Mouse (Mus musculus) midbrain, embryonic 11.5 days (tissue): ENCODE measurements at regions not wholly inside any gene's neighbourhood (a gene's known extent, or its start where the extent isn't known, plus 50 kb on each side); places are given as distances from the start of the nearest gene placed in this dataset.

Experiments used
- ATAC-seq: fragments of 200-750 bp; cut with Nextera tagmentation; 2 replicates; pipeline ENCODE4 v1.8.0; 2017; ENCODE audit warnings: moderate TSS enrichment, moderate library complexity; ENCODE audit not compliant: low FRiP score
- DNase-seq: peaks from one replicate; pipeline ENCODE4 v3.0.0; 2015; ENCODE audit warnings: low spot score; ENCODE audit errors: missing footprints
- H3K27ac ChIP-seq: fragments of 300-500 bp; sonication (generic); 2 replicates; pipeline ENCODE4 v1.5.1; 2014; ENCODE audit warnings: low read depth, low read length
- H3K27me3 ChIP-seq: fragments of 300-500 bp; sonication (generic); 2 replicates; pipeline ENCODE4 v1.6.1; 2014; ENCODE audit warnings: mild to moderate bottlenecking, low read length, moderate library complexity, mixed read lengths; ENCODE audit not compliant: control insufficient read depth, insufficient read depth
- H3K36me3 ChIP-seq: fragments of 300-500 bp; sonication (generic); 2 replicates; pipeline ENCODE4 v1.6.1; 2014; ENCODE audit warnings: mild to moderate bottlenecking, low read length, moderate library complexity, mixed read lengths; ENCODE audit not compliant: control insufficient read depth, insufficient read depth
- H3K4me1 ChIP-seq: fragments of 300-500 bp; sonication (generic); 2 replicates; pipeline ENCODE4 v1.6.1; 2014; ENCODE audit warnings: low read length; ENCODE audit not compliant: control insufficient read depth, insufficient read depth
- H3K4me2 ChIP-seq: fragments of 300-500 bp; sonication (generic); 2 replicates; pipeline ENCODE4 v1.6.1; 2014; ENCODE audit warnings: mild to moderate bottlenecking, moderate library complexity
- H3K4me3 ChIP-seq: fragments of 300-500 bp; sonication (generic); 2 replicates; pipeline ENCODE4 v1.5.1; 2014; ENCODE audit warnings: low read depth, low read length
- H3K9ac ChIP-seq: fragments of 300-500 bp; sonication (generic); 2 replicates; pipeline ENCODE4 v1.6.1; 2014; ENCODE audit warnings: low read length
- H3K9me3 ChIP-seq: fragments of 300-500 bp; sonication (generic); 2 replicates; pipeline ENCODE4 v1.6.1; 2016; ENCODE audit warnings: low read length; ENCODE audit not compliant: control insufficient read depth
- WGBS: fragments of 180-500 bp; shearing (Covaris S2); extraction: QIAGEN DNeasy Blood & Tissue Kit; methylation state at CpG from one replicate; pipeline ENCODE4 v1.1.7; 2014; 5-methylcytosine and 5-hydroxymethylcytosine counted together

DNA sequence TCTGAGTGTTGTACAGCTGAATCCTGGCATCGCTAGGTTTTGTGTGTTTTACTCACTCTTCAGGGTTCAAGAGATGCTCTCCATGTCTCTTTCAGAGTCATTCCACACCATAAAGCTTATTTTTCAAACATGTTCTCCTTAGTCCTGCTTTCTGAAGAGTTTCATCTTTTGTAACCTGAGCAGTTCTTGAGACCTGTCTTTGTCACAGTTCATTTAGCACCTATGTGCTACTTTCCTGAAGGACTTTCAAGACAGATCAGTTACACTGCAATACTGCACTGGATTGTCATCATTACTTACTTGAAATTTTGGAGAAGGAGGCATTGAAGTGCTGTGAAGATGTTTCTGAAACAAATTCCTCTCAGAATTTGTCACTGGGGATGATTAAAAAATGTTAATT, 494.7 kb upstream of the Fam98a start:
- no peak overlapping the region for H3K4me2 ChIP-seq
- H3K27ac ChIP-seq, result no peak overlapping the region
- H3K4me3 ChIP-seq, result no peak overlapping the region
- 93% methylated on average over 1 of the region's 1 CpGs for WGBS
- ATAC-seq (no peak), DNase-seq (no peak)
- H3K4me1 ChIP-seq, result no peaks in the 10 kb centered on the region
- no peak overlapping the region for H3K9ac ChIP-seq
- no peaks in the 10 kb centered on the region for H3K9me3 ChIP-seq
- no peaks in the 10 kb centered on the region for H3K27me3 ChIP-seq
- H3K36me3 ChIP-seq, result no peaks in the 10 kb centered on the region

DNA sequence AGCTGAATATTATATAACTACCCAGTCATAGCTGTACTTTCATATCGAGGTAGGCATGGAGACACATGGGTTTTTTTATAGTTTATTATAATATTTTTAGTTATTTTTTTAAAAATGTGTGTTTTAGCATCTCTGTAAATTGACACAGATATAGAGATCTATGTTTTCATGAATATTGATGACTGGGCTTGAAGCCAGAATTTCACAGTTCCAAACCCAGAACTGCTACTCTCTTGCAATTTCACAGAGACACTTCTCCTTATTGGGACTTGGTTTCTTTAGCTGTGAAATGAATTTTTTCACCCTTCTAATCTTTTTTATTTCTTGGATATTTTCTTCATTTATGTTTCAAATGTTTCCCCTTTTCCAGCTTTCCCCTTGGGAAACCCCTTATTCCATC, 481.0 kb upstream of the Fam98a start:
- Histone ChIP-seq H3K36me3 (no peaks in the 10 kb centered on the region), H3K4me1 (no peaks in the 10 kb centered on the region), H3K9ac (no peak overlapping the region), H3K4me2 (no peak overlapping the region), H3K27ac (no peak overlapping the region), H3K4me3 (no peak overlapping the region), H3K9me3 (no peaks in the 10 kb centered on the region), H3K27me3 (no peaks in the 10 kb centered on the region)
- DNase-seq (no peak), ATAC-seq (no peak)
- WGBS, result 80% methylated on average over 1 of the region's 1 CpGs

DNA sequence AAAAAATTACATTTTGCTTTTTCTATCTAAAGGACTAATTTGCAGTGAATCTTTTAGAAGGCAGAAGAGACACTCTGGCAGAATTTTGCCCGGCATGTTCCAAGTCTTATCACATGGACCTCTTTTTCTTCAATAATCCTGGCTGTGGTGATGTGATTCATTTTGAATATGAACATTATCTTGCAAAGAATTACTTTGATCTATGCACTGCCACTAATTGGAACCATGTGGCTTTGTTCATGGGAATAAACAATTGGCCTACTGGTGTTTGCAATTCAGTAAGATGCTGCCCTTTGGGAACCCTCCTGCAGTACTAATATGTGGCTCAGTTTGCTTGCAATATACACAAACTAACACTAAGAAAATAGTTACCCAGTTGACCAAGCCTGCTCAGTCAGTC, 456.3 kb upstream of the Fam98a start:
- Histone ChIP-seq H3K27ac (no peak overlapping the region), H3K4me3 (no peak overlapping the region), H3K36me3 (no peaks in the 10 kb centered on the region), H3K9me3 (no peaks in the 10 kb centered on the region), H3K27me3 (no peaks in the 10 kb centered on the region), H3K9ac (no peak overlapping the region), H3K4me2 (no peak overlapping the region), H3K4me1 (no peaks in the 10 kb centered on the region)
- 85% methylated on average over 1 of the region's 1 CpGs for whole genome bisulfite sequencing
- no peak for DNase-seq
- no peak for ATAC-seq

DNA sequence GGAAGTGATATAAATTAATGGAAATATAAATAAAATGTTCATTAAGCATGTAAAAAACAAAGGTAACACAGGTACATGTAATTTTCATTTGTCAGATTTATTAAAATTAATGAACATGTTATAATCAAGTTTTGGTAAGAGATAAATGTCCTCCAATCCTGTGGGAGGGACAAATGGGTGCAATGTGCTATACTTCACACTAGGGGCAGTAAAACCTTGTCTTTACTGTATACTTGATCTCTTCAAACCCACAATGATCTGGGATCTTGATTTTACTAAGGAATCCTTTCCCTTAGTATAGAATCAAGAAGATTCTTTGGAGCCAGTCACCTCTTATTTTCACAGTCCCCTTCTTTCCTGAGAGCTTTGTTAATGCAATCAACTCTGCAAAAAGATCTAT, 451.1 kb upstream of the Fam98a start:
- Histone ChIP-seq H3K4me1 (no peaks in the 10 kb centered on the region), H3K9ac (no peak overlapping the region), H3K9me3 (no peaks in the 10 kb centered on the region), H3K4me3 (no peak overlapping the region), H3K4me2 (no peak overlapping the region), H3K36me3 (no peaks in the 10 kb centered on the region), H3K27ac (no peak overlapping the region), H3K27me3 (no peaks in the 10 kb centered on the region)
- ATAC-seq (no peak), DNase-seq (no peak)

DNA sequence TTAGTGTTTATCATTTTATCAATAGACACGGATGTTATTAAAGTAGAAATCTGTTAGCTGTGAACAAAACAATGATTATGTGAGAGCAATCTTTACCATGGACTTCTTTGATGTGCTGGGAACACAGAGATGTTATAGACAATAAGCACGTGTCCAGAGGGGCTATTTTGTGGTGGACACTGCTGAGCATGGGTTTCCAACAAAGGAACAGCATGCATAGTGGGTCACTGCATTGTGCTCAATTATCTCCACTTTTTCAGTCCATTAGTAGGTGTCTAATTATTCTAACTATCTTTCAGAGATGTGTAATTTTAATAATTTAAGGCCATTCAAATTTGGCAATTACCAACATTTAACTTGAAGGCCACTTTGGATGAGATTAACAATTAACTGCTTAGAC, 409.6 kb upstream of the Fam98a start:
- Histone ChIP-seq H3K27me3 (no peaks in the 10 kb centered on the region), H3K36me3 (no peaks in the 10 kb centered on the region), H3K27ac (no peak overlapping the region), H3K4me3 (no peak overlapping the region), H3K9ac (no peak overlapping the region), H3K4me1 (no peaks in the 10 kb centered on the region), H3K4me2 (no peak overlapping the region), H3K9me3 (no peaks in the 10 kb centered on the region)
- 57% methylated on average over 2 of the region's 2 CpGs for WGBS
- ATAC-seq (no peak), DNase-seq (no peak)

DNA sequence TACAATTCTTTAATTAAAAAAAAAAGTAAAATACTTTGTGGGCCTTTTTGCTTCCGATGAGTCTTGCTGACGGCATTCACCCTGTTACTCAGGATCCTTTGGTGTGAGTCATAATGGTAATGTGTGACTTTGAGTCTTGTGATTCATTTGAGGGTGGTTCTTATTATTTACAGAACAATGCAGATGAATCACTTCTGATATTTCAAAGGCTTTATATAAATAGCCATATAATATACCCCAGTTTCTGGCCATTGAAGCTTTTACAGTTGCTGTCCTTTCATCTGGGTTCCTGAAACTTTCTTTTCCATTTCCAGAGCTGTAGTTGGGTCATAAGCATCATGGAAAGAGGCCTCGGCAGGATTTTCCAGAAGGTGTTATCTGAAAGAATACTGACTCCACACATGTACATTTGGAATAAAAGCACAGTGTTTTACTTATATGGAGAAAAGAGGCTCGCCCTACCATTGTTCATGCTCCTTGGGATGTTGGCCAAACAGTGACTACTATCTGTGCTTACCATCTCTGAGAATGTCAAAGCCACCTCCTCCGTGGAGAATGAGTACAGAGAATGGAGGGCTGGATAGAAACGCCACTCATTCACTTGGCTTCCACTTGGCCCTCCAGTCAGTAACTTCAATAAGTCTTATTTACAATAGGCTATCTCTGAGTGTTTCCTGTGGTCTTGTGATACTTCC, 385.1 kb upstream of the Fam98a start:
- H3K4me3 ChIP-seq, result no peak overlapping the region
- no peak for ATAC-seq
- WGBS, result 85% methylated on average over 6 of the region's 6 CpGs

DNA sequence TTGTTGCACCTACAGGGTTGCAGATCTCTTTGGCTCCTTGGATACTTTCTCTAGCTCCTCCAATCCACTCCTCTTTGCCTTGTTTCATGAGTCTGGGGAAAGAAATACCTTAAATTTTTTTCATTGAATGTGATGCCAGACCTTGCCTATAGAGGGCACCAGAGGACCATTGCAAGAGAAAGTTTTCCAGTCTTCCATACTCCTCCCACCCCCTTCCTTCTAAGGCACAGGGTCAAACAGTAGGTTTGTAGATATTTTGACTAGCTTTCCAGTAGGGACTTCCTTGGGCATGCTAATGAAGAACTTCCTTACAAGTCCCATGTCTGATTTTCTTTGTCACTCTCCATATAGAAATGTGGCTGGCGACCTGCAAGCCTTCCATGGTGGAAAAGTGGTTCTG, 379.3 kb upstream of the Fam98a start:
- Histone ChIP-seq H3K4me3 (no peak overlapping the region), H3K4me2 (no peak overlapping the region), H3K4me1 (no peaks in the 10 kb centered on the region), H3K27ac (no peak overlapping the region), H3K9ac (no peak overlapping the region), H3K9me3 (no peaks in the 10 kb centered on the region), H3K36me3 (no peaks in the 10 kb centered on the region), H3K27me3 (no peaks in the 10 kb centered on the region)
- 73% methylated on average over 1 of the region's 1 CpGs for WGBS
- ATAC-seq (peak; percentile 75; the same call in 1 of the 2 replicates), DNase-seq (peak; percentile 96)

More for the DNA sequence above, 385.1 kb upstream of the Fam98a start:
- H3K27me3 ChIP-seq, result no peaks in the 10 kb centered on the region
- no peak overlapping the region for H3K4me2 ChIP-seq
- DNase-seq, result no peak
- no peak overlapping the region for H3K27ac ChIP-seq
- no peaks in the 10 kb centered on the region for H3K9me3 ChIP-seq
- no peaks in the 10 kb centered on the region for H3K36me3 ChIP-seq
- no peaks in the 10 kb centered on the region for H3K4me1 ChIP-seq
- H3K9ac ChIP-seq, result no peak overlapping the region

DNA sequence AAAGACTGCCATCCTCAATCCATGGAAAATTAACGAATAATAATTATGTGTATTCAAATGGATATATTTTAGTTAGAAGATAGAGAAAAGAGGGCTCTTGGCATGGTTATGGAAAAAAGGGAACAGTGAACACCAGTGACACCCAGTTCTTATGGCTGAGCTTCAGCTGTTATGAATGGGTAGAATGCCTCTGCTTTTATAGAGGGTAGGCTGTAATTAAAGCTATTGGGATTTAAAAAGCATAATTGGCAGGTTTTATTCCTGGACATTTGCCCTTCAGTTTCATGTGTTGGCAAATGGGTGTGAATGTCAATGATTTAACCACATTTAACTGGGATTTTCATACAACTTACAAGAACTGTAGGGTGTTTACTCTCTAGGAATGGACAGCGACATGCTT, 368.5 kb upstream of the Fam98a start:
- Histone ChIP-seq H3K27ac (no peak overlapping the region), H3K9me3 (no peaks in the 10 kb centered on the region), H3K4me1 (no peaks in the 10 kb centered on the region), H3K9ac (no peak overlapping the region), H3K27me3 (no peaks in the 10 kb centered on the region), H3K4me3 (no peak overlapping the region), H3K36me3 (no peaks in the 10 kb centered on the region), H3K4me2 (no peak overlapping the region)
- DNase-seq (no peak), ATAC-seq (no peak)
- 92% methylated on average over 2 of the region's 2 CpGs for WGBS

DNA sequence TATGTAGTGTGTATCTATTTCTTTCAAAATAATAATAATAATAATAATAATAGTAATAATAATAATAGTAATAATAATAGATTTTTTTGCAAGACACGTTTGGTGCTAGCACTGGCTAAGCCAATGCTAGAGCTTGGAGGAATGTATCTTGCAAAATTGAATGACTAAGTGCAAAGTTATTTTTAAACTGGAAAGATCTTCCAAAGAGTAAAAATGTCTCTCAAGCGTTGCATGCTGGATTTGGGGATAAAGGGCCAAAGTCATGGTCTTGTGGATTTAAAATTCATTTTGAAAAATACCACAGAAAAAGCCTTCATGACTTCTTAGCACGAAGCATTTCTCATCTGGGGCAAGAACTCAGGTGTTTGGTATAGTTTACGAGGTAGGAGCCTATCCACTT, 365.3 kb upstream of the Fam98a start:
- no peaks in the 10 kb centered on the region for H3K4me1 ChIP-seq
- no peak for ATAC-seq
- H3K36me3 ChIP-seq, result no peaks in the 10 kb centered on the region
- H3K4me2 ChIP-seq, result no peak overlapping the region
- H3K9ac ChIP-seq, result no peak overlapping the region
- H3K4me3 ChIP-seq, result no peak overlapping the region
- no peaks in the 10 kb centered on the region for H3K9me3 ChIP-seq
- no peaks in the 10 kb centered on the region for H3K27me3 ChIP-seq
- WGBS, result 81% methylated on average over 4 of the region's 4 CpGs
- H3K27ac ChIP-seq, result no peak overlapping the region
- no peak for DNase-seq
